Mouse (Mus musculus): ENCODE results near the gene Bglap. TPM values are rescaled to one million over a fixed set of nuclear protein-coding genes. Genes with fewer than 3 reads are reported as not detected.
"Not testable (repeated sequence)": the region's sequence is repeated elsewhere in the genome, so short reads cannot be mapped to it uniquely, and the experiment has no call there.

Bglap gene
- polyA plus RNA-seq, 1 experiment from 2014 or later, result not detected

- Histone ChIP-seq H3K9ac (no peak overlapping the region), H3K4me1 (replicated peaks) (no peaks in the 10 kb centered on the region), H3K36me3 (replicated peaks) (peaks cover 55% of the 10 kb centered on the region), H3K9me3 (replicated peaks) (no peaks in the 10 kb centered on the region), H3K4me2 (no peak overlapping the region), H3K27ac (replicated peaks) (no peak overlapping the region), H3K27me3 (no peaks in the 10 kb centered on the region), H3K4me3 (replicated peaks) (no peak overlapping the region)
- WGBS (ENCODE audit: insufficient replicate concordance), result 82% methylated on average over 9 of the region's 9 CpGs
- ATAC-seq (ENCODE audit: insufficient read depth), result no peak
Measured at GRCm38 (mm10) chr3:88393776-88394375, 9.6 kb upstream of the Bglap start.

DNA sequence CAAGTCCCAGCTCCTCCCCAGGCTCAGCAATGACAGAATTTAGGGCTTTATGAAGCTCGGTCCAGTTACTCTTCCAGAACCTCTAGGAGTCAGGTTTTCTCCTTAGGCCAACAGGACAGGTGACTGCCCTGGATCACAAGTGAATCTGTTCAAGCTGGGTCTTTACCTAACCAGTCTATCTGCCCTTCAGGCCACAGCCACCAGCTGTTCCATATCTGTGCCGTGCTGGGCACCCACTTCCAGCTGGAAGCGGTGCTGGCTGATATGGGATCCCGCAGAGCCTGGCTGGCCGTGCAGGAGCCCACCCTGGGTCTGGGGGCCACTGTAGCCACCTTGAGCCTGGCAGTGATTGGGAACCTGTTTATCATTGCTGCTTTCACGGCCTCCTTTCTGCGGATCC lies 1.9 kb downstream of the Bglap start:
- H3K36me3 ChIP-seq (replicated peaks); ATAC-seq (ENCODE audit: insufficient read depth); H3K4me2 ChIP-seq; H3K27me3 ChIP-seq; H3K9ac ChIP-seq; H3K4me1 ChIP-seq (replicated peaks); H3K27ac ChIP-seq (replicated peaks); H3K9me3 ChIP-seq (replicated peaks); H3K4me3 ChIP-seq (replicated peaks): not testable (repeated sequence)
- WGBS (ENCODE audit: insufficient replicate concordance), result 22% methylated on average over 1 of the region's 7 CpGs

DNA sequence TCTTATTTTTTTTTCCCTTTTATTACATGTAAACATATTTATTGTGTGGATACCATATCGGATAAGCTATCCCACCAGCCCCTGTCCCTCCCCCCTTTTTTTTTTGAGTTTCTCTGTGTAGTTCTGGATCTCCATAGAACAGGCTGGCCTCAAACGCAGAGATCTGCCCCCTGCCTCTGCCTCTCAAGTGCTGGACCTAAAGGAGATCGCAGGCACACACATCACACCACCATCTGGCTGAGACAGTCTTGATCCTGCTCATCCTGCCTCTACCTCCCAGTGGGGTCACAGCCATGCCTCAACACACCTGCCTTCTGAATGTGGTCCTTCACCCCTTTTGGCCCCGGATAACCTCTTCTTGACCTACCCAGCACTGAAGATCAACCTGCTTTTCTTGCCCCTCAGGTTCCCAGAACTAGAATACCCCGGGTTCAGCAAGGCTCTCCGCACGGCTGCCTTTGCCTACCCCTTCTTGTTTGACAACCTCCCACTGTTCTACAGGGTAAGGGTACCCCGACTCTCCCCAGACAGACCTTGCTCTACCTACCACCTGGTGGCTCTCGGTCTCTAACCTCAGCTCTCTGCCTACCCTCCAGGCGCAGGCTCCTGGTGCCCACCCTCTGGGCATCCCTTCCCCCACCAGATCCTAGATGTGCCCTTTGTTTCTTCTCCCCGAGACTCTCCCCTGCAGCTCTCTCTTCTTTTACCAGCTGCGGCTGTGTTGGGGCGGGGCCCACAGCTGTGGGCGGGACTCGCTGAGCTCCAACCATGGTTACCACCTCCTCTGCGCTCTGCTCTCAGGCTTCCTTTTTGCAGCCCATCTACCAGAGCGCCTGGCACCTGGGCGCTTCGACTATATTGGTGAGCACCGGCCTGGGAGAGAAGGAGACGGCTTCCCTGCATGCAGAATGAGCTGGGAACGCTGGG lies 2.6 kb downstream of the Bglap start:
- not testable (repeated sequence) for H3K36me3 ChIP-seq (replicated peaks); H3K4me1 ChIP-seq (replicated peaks); H3K27me3 ChIP-seq; H3K9me3 ChIP-seq (replicated peaks); H3K9ac ChIP-seq; H3K27ac ChIP-seq (replicated peaks)
- 0 out of 2 replicates have a peak overlapping the region, but pooled peaks have one; percentile 7 for H3K4me3 ChIP-seq (replicated peaks)
- peak overlapping the region; percentile 52 for H3K4me2 ChIP-seq
- WGBS (ENCODE audit: insufficient replicate concordance), result 8% methylated on average over 22 of the region's 22 CpGs
- ATAC-seq (ENCODE audit: insufficient read depth), result peak; percentile 68

- H3K27ac ChIP-seq (replicated peaks); H3K27me3 ChIP-seq; H3K4me1 ChIP-seq (replicated peaks); H3K4me2 ChIP-seq; H3K4me3 ChIP-seq (replicated peaks); ATAC-seq (ENCODE audit: insufficient read depth); H3K36me3 ChIP-seq (replicated peaks); H3K9ac ChIP-seq; H3K9me3 ChIP-seq (replicated peaks): not testable (repeated sequence)
- WGBS (ENCODE audit: insufficient replicate concordance), result 60% methylated on average over 5 of the region's 5 CpGs
Measured at GRCm38 (mm10) chr3:88378599-88378998, 5.7 kb downstream of the Bglap start, which contains the start of gene Bglap2. TSS of gene Bglap2 (minus strand) at chr3:88378699.

DNA sequence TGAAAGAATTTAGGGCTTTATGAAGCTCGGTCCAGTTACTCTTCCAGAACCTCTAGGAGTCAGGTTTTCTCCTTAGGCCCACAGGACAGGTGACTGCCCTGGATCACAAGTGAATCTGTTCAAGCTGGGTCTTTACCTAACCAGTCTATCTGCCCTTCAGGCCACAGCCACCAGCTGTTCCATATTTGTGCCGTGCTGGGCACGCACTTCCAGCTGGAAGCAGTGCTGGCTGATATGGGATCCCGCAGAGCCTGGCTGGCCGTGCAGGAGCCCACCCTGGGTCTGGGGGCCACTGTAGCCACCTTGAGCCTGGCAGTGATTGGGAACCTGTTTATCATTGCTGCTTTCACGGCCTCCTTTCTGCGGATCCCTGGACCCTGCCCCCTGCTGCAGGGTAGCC lies 7.6 kb downstream of the Bglap start:
- WGBS (ENCODE audit: insufficient replicate concordance), result 42% methylated on average over 7 of the region's 7 CpGs
- H3K27ac ChIP-seq (replicated peaks); ATAC-seq (ENCODE audit: insufficient read depth); H3K27me3 ChIP-seq; H3K4me1 ChIP-seq (replicated peaks); H3K4me3 ChIP-seq (replicated peaks); H3K9ac ChIP-seq; H3K36me3 ChIP-seq (replicated peaks); H3K9me3 ChIP-seq (replicated peaks): not testable (repeated sequence)
- peak overlapping the region; percentile 54 for H3K4me2 ChIP-seq

GRCm38 (mm10) chr3:88375750-88376626 lies 8.3 kb downstream of the Bglap start:
- H3K27ac ChIP-seq (replicated peaks); H3K4me1 ChIP-seq (replicated peaks); H3K9me3 ChIP-seq (replicated peaks); H3K27me3 ChIP-seq; H3K36me3 ChIP-seq (replicated peaks); H3K9ac ChIP-seq; H3K4me3 ChIP-seq (replicated peaks): not testable (repeated sequence)
- WGBS (ENCODE audit: insufficient replicate concordance), result 12% methylated on average over 19 of the region's 19 CpGs
- peak; percentile 74 for ATAC-seq (ENCODE audit: insufficient read depth)
- H3K4me2 ChIP-seq, result peak overlapping the region; percentile 54

DNA sequence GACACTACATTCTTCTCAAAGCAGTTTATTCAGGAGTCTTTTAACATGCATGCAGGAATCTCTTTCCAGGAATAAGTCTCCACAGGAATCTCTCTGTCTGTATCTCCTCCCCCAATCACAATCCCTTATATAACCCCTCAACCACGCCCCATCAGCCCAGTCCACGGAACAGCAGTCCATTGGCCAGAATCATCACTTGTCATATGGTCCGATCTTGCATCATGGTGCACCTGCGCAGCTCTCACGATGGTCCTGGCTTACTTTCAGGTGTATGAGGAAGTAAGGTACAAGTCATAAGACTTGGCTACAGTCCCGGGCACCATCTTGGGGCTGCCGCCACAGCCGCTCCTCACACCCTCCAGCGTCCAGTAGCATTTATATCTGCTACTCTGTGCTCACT lies 11.6 kb downstream of the Bglap start, which contains the start of gene Bglap3:
Gene Bglap3 (minus strand): TSS at position 101 of the 400 bp plus-strand sequence.
- not testable (repeated sequence) for H3K4me2 ChIP-seq; H3K9me3 ChIP-seq (replicated peaks); ATAC-seq (ENCODE audit: insufficient read depth); H3K27ac ChIP-seq (replicated peaks); H3K4me1 ChIP-seq (replicated peaks); H3K27me3 ChIP-seq; H3K36me3 ChIP-seq (replicated peaks); H3K4me3 ChIP-seq (replicated peaks); H3K9ac ChIP-seq
- WGBS (ENCODE audit: insufficient replicate concordance), result 79% methylated on average over 9 of the region's 9 CpGs

- Histone ChIP-seq H3K4me1 (replicated peaks) (peaks cover 33% of the 10 kb centered on the region), H3K27me3 (peaks cover 36% of the 10 kb centered on the region)
- H3K9ac ChIP-seq; H3K9me3 ChIP-seq (replicated peaks); H3K4me2 ChIP-seq; H3K36me3 ChIP-seq (replicated peaks); H3K27ac ChIP-seq (replicated peaks); ATAC-seq (ENCODE audit: insufficient read depth); H3K4me3 ChIP-seq (replicated peaks): not testable (repeated sequence)
- 63% methylated on average over 7 of the region's 7 CpGs for whole genome bisulfite sequencing (ENCODE audit: insufficient replicate concordance)
Measured at GRCm38 (mm10) chr3:88368511-88368910, 15.8 kb downstream of the Bglap start.

- H3K9me3 ChIP-seq (replicated peaks); H3K4me2 ChIP-seq; H3K4me3 ChIP-seq (replicated peaks); H3K27ac ChIP-seq (replicated peaks); H3K9ac ChIP-seq; H3K36me3 ChIP-seq (replicated peaks); ATAC-seq (ENCODE audit: insufficient read depth): not testable (repeated sequence)
- 48% methylated on average over 3 of the region's 7 CpGs for WGBS (ENCODE audit: insufficient replicate concordance)
- peaks cover 36% of the 10 kb centered on the region for H3K27me3 ChIP-seq
- peaks cover 43% of the 10 kb centered on the region for H3K4me1 ChIP-seq (replicated peaks)
Measured at GRCm38 (mm10) chr3:88367517-88367916, 16.7 kb downstream of the Bglap start.

- Histone ChIP-seq H3K4me3 (replicated peaks) (peak overlapping the region; percentile 28; the same call in 1 of the 2 replicates), H3K27me3 (peaks cover 36% of the 10 kb centered on the region), H3K9ac (peak overlapping the region; percentile 27; the same call in 1 of the 2 replicates), H3K4me1 (replicated peaks) (peaks cover 49% of the 10 kb centered on the region), H3K4me2 (peak overlapping the region; percentile 62)
- not testable (repeated sequence) for ATAC-seq (ENCODE audit: insufficient read depth); H3K9me3 ChIP-seq (replicated peaks); H3K36me3 ChIP-seq (replicated peaks); H3K27ac ChIP-seq (replicated peaks)
- 8% methylated on average over 21 of the region's 22 CpGs for WGBS (ENCODE audit: insufficient replicate concordance)
Measured at GRCm38 (mm10) chr3:88366830-88367428, 17.3 kb downstream of the Bglap start.

Data from liver, embryonic 15.5 days (tissue).